Mouse (Mus musculus): ENCODE measurements around the gene Ptpn12. TPM values are rescaled to one million over a fixed set of nuclear protein-coding genes. Genes with fewer than 3 reads are reported as not detected.

Gene Ptpn12
- total and polyA plus RNA-seq, 3 experiments: 3.2 to 16.5 (median 12.7) TPM

DNA sequence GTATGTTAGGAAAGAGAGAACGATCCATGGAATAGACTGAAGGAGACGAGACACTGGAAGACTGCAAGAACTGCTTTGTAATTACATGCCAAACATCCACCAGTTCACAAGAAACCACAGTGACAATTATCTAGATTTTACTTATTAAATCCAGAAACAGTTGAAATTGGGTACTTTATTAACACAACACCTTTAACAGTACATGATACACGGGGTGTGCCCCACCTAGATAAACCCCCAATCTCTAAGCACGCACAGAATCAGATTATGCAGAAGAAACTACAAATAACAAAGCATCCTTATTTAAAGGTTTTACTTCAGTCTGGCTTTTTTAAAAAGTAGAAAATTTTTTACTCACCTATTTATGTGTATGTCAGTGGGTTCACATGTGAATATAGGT, 8.6 kb downstream of the Ptpn12 start (continued):
- no peak for TF ChIP-seq MEF2A (IDR thresholded peaks at IDR 0.05; ENCODE audit: borderline replicate concordance, low read depth, low read length)
- TF ChIP-seq SIN3A (IDR thresholded peaks at IDR 0.05; ENCODE audit: low read length): no peak

DNA sequence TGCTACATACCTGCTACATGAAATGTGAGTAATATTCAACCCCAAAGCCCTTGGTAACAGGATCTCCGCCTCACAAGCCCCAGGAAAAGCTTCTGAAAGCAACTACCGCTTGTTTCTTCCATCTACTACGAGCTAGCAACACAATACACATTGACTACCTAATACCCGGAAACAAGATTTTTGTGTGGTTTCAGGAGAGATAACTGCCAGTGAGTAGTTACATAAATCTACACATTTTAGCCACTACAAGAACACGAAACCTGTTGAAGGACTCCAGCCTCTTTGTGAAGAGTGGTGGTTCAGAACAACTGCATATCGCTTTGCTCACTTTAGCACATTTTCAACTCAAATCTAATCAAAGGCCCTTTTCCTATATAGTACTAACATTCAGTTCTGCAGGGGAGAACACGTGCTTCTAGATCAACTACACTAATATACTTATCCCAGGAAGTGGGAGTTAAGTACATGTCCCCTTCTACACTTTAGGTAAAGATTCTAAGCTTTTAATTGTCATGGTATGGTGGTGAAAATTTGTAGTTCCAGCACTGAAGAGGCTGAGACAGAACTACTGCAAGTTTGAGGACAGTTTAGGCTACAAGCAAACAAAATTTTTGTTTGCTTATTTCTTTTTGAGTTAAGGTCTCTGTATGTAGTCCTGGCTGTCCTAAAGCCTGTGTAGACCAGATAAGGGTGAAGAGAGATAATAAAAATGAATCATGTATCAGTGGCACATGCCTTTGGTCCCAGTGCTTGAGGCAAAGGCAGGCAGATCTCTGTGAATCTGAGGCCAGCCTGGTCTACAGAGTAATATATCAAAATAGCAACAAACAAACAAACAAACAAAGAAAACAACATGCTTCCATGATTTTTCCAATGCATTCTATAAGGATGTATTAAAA, 9.3 kb downstream of the Ptpn12 start:
- Histone ChIP-seq H3K4me2 (ENCODE audit: insufficient read depth, low read depth, poor library complexity, severe bottlenecking) (no peak overlapping the region), H3K79me2 (replicated peaks; ENCODE audit: control insufficient read depth, extremely low read depth, insufficient read depth, poor library complexity, severe bottlenecking) (peaks cover 8% of the 10 kb centered on the region; the same call in 1 of the 2 replicates), H3K4me1 (ENCODE audit: control insufficient read depth in 1 of 2, insufficient read depth in 2 of 2) (peaks cover 0 to 18% of the 10 kb centered on the region in 2 experiments; a peak in 1 of 4 replicates), H3K27me3 (replicated peaks) (no peaks in the 10 kb centered on the region), H3K9ac (ENCODE audit: insufficient read depth, low read depth) (no peak overlapping the region), H3K9me3 (replicated peaks; ENCODE audit: low read length) (no peaks in the 10 kb centered on the region), H3K27ac (ENCODE audit: insufficient read depth, low read depth) (no peak overlapping the region), H3K36me3 (replicated peaks in 1 of 2; ENCODE audit: control insufficient read depth in 1 of 2, insufficient read depth in 1 of 2, low read length in 1 of 2) (no peaks in the 10 kb centered on the region), H3K4me3 (replicated peaks in 1 of 3; ENCODE audit: low read depth in 2 of 3, low read length in 2 of 3, poor library complexity in 1 of 3) (no peak overlapping the region)
- TF ChIP-seq GABPA (IDR thresholded peaks at IDR 0.05; ENCODE audit: insufficient replicate concordance, low read depth, low read length): no peak
- no peak for TF ChIP-seq TBP (conservative IDR thresholded peaks at IDR 0.05; ENCODE audit: low read depth, low read length)
- TF ChIP-seq TCF12 (IDR thresholded peaks at IDR 0.05; ENCODE audit: low read depth, low read length): no peak
- no peak for TF ChIP-seq BHLHE40 (IDR thresholded peaks at IDR 0.05; ENCODE audit: low read depth, low read length)
- no peak for TF ChIP-seq MYC (IDR thresholded peaks at IDR 0.05; ENCODE audit: low read depth, low read length)
- TF ChIP-seq ZC3H11A (IDR thresholded peaks at IDR 0.05; ENCODE audit: low read depth, low read length): no peak
- no peak for TF ChIP-seq ZNF384 (IDR thresholded peaks at IDR 0.05; ENCODE audit: low read depth, low read length)
- TF ChIP-seq POLR2AphosphoS2 (IDR thresholded peaks at IDR 0.05; ENCODE audit: low read depth, low read length): no peak
- TF ChIP-seq MAFK (IDR thresholded peaks at IDR 0.05; ENCODE audit: insufficient replicate concordance, low read length): no peak
- no peak for TF ChIP-seq NELFE (IDR thresholded peaks at IDR 0.05; ENCODE audit: low read depth, low read length)
- no peak for TF ChIP-seq SIN3A (IDR thresholded peaks at IDR 0.05; ENCODE audit: low read length)
- no peak for TF ChIP-seq MAX (IDR thresholded peaks at IDR 0.05; ENCODE audit: low read length)
- no peak for TF ChIP-seq EP300 (IDR thresholded peaks at IDR 0.05; ENCODE audit: low read length)
- no peak for TF ChIP-seq MAZ (IDR thresholded peaks at IDR 0.05; ENCODE audit: low read depth, low read length)
- no peak for TF ChIP-seq HCFC1 (IDR thresholded peaks at IDR 0.05; ENCODE audit: low read depth, low read length)
- no peak for TF ChIP-seq ZMIZ1 (IDR thresholded peaks at IDR 0.05; ENCODE audit: low read depth, low read length)
- TF ChIP-seq NRF1 (IDR thresholded peaks at IDR 0.05; ENCODE audit: low read depth, low read length): no peak
- no peak for TF ChIP-seq ETS1 (conservative IDR thresholded peaks at IDR 0.05; ENCODE audit: low read depth, low read length)
- dilution Hi-C loops (cut with MboI; ENCODE audit: extremely low pct_ligation_motif_present, extremely low pct_unique_long_range_greater_than_20kb, low sequenced_read_pairs): no loop called here
- in situ Hi-C loops (cut with MboI; ENCODE audit: low pct_ligation_motif_present, low pct_unique_long_range_greater_than_20kb, low sequenced_read_pairs): loop anchor here (25.0 kb wide), 1 partner anchor 366 kb away; the partner anchor contains the start of genes Ccdc146 and Fam185a
- no peak for DNase-seq (ENCODE audit: extremely low read depth)
